Mouse (Mus musculus) erythroid progenitor cell, adult 5-6 weeks (primary cell): ENCODE data around the gene Fbxl17. TPM values are rescaled to one million over a fixed set of nuclear protein-coding genes. Genes with fewer than 3 reads are reported as not detected.

Experiments
- ATAC-seq: replicated peaks from 2 replicates; pipeline ENCODE4 v1.8.0; 2016; ENCODE audit warnings: moderate number of reproducible peaks, mild to moderate bottlenecking, moderate TSS enrichment, inconsistent platforms; ENCODE audit not compliant: poor library complexity, low FRiP score, severe bottlenecking
- total RNA-seq, 2 experiments: library from RNA; stranded (forward) in 1 of 2; stranded (reverse) in 1 of 2; fragments of 150-400 nt in 1 of 2; fragments of 186-747, 209-891 nt in 1 of 2; gene quantifications; 2 replicates each; pipeline versions ENCODE4 v1.2.3 to v1.2.4; 2015 to 2017; ENCODE audit warnings: low replicate concordance in 2 of 2

The Fbxl17 gene
- total RNA-seq, 2 experiments from 2014 or later, result 2.9 to 12.6 TPM

DNA sequence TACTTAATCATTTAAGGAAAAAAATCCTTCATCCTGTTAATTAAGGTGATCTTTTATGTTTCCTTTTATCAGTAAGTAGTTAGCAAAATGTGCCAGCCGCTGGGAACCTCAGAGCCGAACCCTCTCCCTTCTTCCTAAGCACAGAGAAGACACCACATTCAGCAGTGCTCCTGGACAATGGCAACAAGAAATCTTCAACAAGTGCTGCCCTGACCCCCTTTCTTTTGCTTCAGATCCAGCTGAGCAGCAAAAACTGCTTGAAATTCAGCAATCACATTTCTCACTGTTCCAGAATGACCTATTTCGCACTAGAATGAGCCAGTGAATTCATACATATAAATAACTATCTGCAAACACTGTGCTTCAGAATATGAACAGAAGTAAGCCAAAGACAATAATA lies 205.8 kb downstream of the Fbxl17 start:
- no peak for ATAC-seq

- no peak for ATAC-seq
Measured at GRCm38 (mm10) chr17:63289317-63289913, 210.4 kb downstream of the Fbxl17 start.

DNA sequence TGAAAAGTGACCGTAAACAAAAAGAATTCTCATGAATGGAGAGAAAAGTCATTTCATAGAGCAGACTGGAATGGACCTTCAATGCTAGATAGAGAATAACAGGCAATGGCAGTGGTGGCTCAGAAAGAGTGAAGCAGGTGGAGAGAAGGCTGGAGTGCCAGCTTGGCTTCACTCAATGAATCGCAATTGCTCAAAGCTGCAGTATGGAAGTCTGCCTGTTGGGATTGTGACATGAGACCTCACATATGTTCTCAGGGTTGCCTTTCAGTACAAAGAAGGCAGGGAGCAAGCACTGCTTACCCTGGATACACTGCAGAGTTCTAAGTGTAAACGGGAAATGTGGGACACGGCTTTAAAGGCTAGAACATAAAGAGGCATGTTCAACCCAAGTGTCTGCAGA lies 211.0 kb downstream of the Fbxl17 start:
- no peak for ATAC-seq

DNA sequence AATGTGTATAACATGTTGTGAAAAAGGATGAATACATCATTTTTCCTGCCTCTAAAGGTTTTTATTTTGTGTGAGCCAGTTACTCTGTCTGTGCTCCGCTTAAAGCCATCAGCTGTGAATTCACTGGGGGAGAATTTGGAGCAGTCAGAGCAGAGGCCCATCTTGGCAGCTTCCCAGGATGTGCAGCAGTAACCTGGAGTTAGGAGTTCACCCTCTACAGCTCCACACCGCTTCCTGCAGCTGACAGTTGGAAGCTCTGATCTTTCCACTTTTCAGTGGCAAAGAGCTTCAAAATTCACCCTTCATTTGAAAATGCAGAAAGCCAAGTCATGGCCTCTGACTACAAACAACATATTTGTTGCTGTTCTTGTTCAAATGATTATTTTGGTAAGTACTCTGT lies 212.4 kb downstream of the Fbxl17 start:
- no peak for ATAC-seq

DNA sequence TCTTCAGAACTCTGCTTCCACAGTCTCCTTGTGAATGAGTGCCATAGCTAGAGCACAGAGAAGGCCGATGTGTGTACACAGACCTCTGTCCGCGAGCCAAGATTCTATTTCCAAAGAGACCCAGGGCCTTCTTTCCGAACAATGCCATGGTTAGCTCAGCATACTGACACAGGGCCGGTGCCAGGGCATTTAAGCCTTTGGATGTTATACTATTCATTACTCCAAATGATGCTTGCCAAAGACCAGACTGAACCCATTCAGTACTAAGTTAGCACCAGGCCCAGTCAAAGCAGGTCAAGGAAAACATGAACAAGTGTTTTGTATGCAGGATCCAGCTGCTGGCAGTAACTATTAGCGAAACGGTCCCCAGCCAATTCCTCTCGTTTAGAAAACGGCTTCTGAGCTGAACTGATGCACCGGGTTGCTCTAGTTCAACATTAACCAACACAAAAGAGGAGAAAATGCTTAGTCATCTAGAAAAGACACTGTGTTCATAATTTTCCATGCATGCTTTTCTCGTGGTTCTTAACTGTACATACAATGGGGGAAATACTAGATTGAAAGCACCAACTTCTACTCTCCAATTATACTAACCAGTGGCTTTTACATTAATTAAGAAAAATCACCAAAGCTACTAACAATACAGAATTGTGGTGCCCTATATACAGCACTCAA lies 214.4 kb downstream of the Fbxl17 start:
- no peak for ATAC-seq

DNA sequence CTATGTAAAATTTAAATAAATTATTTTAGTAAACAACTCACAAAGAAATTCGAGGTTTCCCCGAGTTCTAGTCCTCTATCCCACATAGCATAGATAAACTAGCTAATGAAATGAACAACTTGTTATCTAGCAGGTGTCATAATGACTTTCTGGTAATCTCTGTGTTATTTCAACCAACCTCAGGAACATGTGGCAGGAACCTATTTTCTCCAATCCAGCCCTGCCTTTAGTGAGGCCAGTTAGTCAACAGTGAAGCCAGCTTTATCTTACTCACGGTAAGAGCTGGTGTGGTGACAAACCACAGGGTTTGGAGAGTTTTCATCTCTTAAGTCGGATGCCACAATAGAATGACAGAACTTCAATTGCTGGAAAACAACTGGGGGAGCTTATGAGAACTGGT lies 215.7 kb downstream of the Fbxl17 start:
- ATAC-seq, result no peak

- no peak for ATAC-seq
Measured at GRCm38 (mm10) chr17:63282004-63282403, 217.8 kb downstream of the Fbxl17 start.

- no peak for ATAC-seq
Measured at GRCm38 (mm10) chr17:63280990-63281389, 218.8 kb downstream of the Fbxl17 start.

- no peak for ATAC-seq
Measured at GRCm38 (mm10) chr17:63279144-63279543, 220.7 kb downstream of the Fbxl17 start.

GRCm38 (mm10) chr17:63273353-63273752 lies 226.5 kb downstream of the Fbxl17 start:
- no peak for ATAC-seq

DNA sequence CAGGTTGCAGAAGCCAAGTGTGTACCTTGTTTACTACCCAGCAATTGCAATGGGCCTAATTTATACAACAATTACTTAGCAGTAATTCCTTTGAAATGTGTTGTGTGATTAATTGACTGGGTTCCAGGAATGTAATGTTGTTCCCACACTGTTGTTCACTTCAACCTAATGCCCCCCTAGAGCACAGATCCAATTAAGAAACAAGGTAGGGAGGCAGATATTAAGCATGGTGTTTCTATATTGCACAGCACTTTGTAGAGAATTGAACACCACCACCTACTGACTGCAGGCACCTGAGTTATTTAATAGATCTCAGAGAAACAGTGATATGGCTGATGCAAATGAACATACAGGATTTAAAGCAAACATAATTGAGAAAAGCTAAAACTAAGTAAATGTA lies 226.9 kb downstream of the Fbxl17 start:
- no peak for ATAC-seq

DNA sequence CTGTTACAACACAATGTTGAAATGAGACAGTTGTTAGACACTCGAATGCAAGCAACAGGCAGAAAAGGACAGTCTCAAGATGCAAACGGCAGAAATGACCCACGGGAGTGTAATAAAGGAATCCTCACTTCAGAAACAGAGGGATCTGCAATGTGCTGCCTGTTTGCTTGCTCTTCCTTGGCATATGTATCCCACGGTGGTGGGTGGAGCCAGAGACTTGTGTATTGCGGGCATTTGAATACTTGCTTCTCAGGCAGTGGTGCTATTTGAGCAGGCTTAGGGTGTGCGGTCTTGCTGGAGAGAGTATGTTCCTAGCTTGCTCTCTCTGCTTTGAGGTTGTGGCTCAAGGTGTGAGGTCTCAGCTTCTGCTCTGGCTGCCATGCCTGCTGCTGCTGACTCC lies 228.8 kb downstream of the Fbxl17 start:
- ATAC-seq, result no peak

GRCm38 (mm10) chr17:63270513-63270912 lies 229.3 kb downstream of the Fbxl17 start:
- ATAC-seq, result no peak

GRCm38 (mm10) chr17:63262674-63263073 lies 237.1 kb downstream of the Fbxl17 start:
- no peak for ATAC-seq

DNA sequence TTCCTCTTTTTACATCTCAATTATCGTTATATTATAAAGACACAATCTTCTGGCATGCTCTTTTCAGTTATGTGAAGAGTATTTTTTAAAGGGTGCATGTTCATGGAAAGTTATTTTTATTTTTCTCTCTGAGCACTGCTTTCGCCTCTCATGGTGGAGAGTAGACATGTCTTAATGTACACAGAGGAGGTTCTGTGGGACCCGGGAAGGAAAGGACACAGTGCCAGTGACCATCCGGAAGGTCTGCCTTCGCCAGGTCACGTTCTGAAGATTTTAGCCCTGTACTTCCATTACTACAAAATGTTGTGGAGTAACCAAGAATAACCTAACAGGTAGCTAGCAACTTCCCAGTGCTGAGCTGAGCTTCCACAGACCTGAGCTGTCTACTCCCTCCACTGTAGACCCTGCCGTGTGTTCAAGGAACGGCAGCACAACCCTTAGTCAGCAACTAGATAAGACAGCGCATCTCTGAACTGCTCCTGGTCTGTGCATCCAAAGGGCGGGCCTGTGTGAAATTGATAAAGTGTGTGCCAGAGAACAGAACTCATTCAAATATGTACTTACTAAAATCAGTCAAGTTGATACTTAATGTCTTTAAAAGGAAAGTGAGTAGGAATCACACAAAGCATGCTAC lies 238.2 kb downstream of the Fbxl17 start:
- peak; percentile 97 for ATAC-seq

DNA sequence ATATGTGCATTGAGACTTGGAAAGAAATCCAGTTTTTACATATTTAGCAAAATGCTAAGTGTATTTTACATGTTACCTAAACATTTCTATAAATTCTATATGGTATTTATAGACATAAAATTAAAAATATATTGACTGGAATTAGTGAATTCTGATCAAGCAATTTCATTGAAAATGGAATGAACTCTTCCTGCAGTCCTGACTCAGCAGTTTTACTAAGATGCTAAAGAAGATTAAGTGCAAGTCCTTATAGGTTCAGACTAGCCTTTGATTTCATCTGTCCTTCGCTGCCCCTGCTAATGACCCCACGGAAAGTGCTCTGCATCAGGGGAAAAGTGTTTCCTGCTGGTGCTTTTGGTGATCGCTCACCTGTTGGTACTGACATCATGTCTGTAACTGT lies 240.7 kb downstream of the Fbxl17 start:
- no peak for ATAC-seq

DNA sequence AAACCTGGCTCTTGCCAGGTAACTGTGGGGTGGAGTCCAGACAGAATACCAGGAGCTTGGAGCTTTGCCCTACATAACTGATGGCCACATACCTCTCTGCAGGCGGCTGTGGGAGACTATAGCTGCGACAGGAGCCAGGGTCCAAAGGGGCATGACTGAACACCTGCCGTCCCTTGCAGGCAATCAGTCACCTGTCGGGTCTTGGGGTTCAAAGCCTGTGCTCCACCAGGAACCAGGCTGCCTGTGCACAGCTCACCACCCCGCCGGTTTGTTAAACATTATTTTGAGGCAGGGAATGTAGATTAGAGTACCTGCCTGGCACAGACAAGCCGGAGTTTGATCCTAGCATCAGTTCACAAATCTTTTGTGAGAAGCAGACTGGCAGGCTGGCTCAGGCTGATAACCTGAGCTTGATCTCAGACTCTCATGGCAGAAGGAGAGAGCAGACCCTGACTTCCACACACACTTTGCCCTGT lies 253.6 kb downstream of the Fbxl17 start:
- peak; percentile 65; the same call in 1 of the 2 replicates for ATAC-seq

GRCm38 (mm10) chr17:63245472-63245871 lies 254.3 kb downstream of the Fbxl17 start:
- ATAC-seq, result no peak

GRCm38 (mm10) chr17:63242761-63243160 lies 257.1 kb downstream of the Fbxl17 start:
- ATAC-seq, result peak; percentile 21; the same call in 1 of the 2 replicates

- no peak for ATAC-seq
Measured at GRCm38 (mm10) chr17:63240731-63241106, 259.1 kb downstream of the Fbxl17 start.

GRCm38 (mm10) chr17:63240021-63240730 lies 259.6 kb downstream of the Fbxl17 start:
- no peak for ATAC-seq
